Mouse (Mus musculus) left cerebral cortex, adult 2 months (tissue): ENCODE data around the gene Cd72. TPM values are rescaled to one million over a fixed set of nuclear protein-coding genes. Genes with fewer than 3 reads are reported as not detected.
"Not testable (repeated sequence)": the region's sequence is repeated elsewhere in the genome, so short reads cannot be mapped to it uniquely, and the experiment has no call there.

ENCODE experiments used
- DNase-seq, 2 experiments: peaks; one replicate each; pipeline ENCODE4 v3.0.0; 2021 to 2022; ENCODE audit warnings: low spot score in 2 of 2, mixed read lengths in 1 of 2; ENCODE audit errors: extremely low spot score in 1 of 2
- H3K27ac ChIP-seq: fragments of 200-600 bp; 2 replicates; pipeline ENCODE4 v1.8.1; 2022
- H3K4me3 ChIP-seq: fragments of 200-600 bp; 2 replicates; pipeline ENCODE4 v1.8.1; 2022
- CTCF ChIP-seq: fragments of 200-600 bp; IDR thresholded peaks from 2 replicates; pipeline ENCODE4 v1.8.1; 2022; ENCODE audit warnings: antibody characterized with exemption, mild to moderate bottlenecking, moderate library complexity
- intact Hi-C: fragments of 180-260 bp; cut with DNase I; formaldehyde crosslinking; loops from one replicate; pipeline ENCODE4 v1.15.1; 2025
- total RNA-seq, 2 experiments: library from RNA; stranded (reverse); gene quantifications; 2 replicates each; pipeline ENCODE4 v1.2.3; 2021

Gene Cd72
- total RNA-seq, 2 experiments from 2014 or later, result 1.1 to 1.4 TPM

DNA sequence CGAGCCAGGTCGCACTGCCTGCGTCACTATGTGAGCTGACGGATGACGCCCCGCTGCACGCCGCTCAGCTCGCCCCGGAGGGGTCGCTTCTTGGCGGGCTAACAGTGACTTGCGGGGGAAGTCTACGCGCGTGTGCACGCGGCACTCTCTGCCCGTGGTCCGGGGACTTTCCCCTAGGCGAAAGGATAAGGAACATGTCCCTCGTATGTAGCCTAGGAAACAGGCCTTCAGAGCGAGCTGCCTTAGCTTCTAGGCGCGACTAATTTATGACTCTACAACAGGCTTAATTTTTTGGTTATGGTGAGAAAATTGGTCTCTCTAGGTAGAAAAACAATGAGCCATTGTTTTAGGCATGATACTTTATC is 38.4 kb upstream of the Cd72 start, which contains the start of gene Ccdc107:
Ccdc107 (plus strand) TSS at position 80 of the 365 bp plus-strand sequence.
- no peak for TF ChIP-seq CTCF
- DNase-seq, result peak; percentile 90 to 95
- intact Hi-C loops, result loop anchor here (1.0 to 10.0 kb wide), 4 partner anchors 34 to 448 kb away; partner anchors contain the start of genes Creb3, Fam214b and Tln1
- Histone ChIP-seq H3K4me3 (peak within 1 kb of the TSS; percentile 60), H3K27ac (peak within 1 kb of the TSS; percentile 93)

DNA sequence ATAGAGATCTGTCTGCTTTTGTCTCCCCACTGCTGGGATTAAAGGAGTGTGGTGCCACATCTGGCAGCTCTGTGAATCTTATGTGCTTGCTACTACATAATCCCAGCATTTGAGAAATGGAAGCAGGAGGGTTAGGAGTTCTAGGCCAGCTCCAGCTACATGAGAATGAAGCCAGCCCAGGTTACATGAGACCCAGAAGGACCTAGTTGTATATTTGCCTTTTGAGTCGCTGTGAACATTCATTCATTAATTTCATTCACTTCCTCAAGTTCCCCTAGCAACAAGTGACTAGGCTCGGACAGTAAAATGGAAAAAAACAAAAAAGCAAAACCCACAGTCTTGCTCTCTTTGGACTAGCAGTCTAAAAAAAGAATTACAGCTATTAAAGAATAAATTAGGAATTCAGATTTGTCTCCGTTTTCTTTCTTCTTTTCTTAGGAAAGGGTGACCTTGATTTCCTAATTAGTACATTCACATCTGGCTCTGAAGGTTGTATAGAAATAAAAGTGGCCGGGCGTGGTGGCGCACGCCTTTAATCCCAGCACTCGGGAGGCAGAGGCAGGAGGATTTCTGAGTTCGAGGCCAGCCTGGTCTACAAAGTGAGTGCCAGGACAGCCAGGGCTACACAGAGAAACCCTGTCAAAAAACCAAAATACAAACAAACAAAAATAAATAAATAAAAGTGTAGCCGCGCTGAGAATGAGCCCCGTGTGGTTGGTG is 37.8 kb upstream of the Cd72 start:
- H3K27ac ChIP-seq, result peak overlapping the region; percentile 52
- TF ChIP-seq CTCF, result peak; percentile 32
- DNase-seq, result no peak
- intact Hi-C loops, result loop anchor here (5.0 to 10.0 kb wide), 2 partner anchors 35 to 447 kb away; partner anchors contain the start of gene Fam214b
- peak overlapping the region; percentile 60; the same call in 1 of the 2 replicates for H3K4me3 ChIP-seq

DNA sequence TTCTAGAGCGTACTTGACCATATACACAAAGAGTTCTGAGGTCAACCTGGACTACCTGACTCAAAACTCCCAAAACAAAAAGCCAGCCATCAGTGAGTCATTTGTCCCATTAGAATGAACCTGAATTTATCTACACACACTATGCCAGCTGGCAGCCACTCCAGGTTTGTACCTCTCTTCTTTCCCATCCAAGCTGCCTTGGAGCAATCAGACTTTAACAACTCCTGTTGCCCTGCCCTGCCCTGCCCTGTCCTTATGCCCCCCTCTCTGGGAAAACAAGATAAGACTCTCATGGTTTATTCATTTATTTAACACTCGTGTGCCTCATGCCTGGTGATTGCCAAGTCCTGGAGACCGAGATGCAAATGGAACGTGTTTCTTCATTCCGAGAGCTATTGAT is 36.4 kb upstream of the Cd72 start:
- no peak overlapping the region for H3K27ac ChIP-seq
- intact Hi-C loops, result loop anchor here (5.0 to 10.0 kb wide), 2 partner anchors 36 to 446 kb away; partner anchors contain the start of gene Fam214b
- H3K4me3 ChIP-seq, result no peak overlapping the region
- TF ChIP-seq CTCF, result no peak
- DNase-seq, result no peak

DNA sequence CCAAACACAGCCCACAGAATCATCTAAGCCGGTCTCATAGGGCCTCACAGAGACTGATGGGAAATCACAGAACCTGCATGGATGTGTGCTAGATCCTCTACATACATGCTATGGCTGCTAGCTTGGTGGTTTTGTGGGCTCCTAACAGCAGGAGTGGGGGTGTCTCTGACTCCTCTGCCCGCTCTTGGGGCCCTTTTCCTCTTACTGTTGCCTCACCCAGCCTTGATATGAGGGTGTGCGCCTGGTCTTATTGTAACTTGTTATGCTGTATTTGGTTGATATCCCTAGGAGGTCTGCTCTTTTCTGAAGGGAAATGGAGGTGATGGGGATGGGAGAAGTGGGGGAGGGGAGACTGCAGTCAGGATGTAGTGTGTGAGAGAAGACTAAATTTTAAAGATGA is 35.2 kb upstream of the Cd72 start:
- TF ChIP-seq CTCF, result no peak
- no peak for DNase-seq
- Histone ChIP-seq H3K27ac (no peak overlapping the region), H3K4me3 (no peak overlapping the region)
- intact Hi-C loops, result loop anchor here (1.0 to 10.0 kb wide), 3 partner anchors 38 to 445 kb away; partner anchors contain the start of gene Fam214b

DNA sequence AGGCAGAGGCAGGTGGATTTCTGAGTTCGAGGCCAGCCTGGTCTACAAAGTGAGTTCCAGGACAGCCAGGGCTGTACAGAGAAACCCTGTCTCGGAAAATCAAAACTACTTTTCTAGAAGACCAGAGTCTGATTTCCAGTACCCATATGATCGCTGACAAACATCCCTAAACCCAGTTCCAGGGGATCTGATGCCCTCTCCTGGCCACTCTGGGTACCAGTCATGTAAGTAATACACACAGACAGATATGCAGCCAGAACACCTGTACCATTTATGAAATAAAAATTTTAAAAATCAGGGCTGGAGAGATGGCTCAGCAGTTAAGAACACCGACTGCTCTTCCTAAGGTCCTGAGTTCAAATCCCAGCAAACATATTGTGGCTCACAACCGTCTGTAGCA is 31.2 kb upstream of the Cd72 start:
- H3K27ac ChIP-seq, intact Hi-C loops, H3K4me3 ChIP-seq, DNase-seq: not testable (repeated sequence)

DNA sequence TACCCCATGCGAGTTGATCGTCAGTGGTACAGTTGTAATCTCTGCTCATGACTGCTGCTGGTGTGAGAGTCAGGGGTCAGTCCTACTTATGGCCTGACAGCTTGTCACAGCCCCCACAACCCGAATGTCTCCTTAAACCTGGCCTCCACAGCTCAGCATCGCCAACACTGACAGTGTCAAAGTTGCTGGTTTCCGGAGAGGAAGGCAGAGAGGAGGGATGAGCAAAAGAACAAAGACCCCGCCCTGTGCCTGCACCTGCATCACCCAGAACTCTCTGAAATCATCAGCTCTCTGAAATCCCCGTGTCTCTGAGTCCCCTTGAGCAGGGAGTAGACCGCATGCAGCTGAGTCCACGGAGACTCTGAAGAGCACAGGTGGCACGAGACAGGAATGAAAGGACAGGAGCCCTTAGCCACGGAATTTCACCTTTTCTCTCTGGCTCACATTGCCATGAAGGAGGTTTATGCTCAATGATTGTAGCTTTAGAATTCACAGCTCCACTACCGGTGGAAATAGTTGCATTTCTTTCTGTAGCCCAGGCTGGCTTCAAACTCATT is 29.2 kb upstream of the Cd72 start, which contains the start of gene Sit1:
Sit1 (minus strand) TSS at position 200 of the 557 bp plus-strand sequence.
- no peak for DNase-seq
- no peak for TF ChIP-seq CTCF
- Histone ChIP-seq H3K27ac (no peak within 1 kb of the TSS), H3K4me3 (no peak within 1 kb of the TSS)
- intact Hi-C loops, result no loop called here

DNA sequence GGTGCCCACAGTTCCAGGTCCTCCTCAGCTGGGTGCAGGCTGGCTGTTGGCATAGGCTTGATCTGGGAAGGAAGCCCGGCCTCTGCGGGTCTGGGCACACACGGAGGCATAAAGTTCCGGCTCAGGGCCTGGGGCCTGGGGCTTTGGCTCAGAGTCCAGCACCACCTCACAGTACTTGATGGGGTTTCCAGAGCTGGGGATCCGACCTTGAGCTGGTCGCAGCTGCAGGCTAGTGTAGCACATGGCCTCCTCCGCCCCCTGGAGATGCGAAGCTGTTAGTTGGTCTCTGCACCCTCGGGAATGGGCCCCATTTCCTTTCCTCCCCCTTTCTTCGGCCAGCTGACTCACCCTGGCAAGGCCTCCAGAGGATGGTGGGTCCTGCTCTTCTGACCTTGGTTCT is 28.2 kb upstream of the Cd72 start:
- TF ChIP-seq CTCF, result no peak
- intact Hi-C loops, result no loop called here
- Histone ChIP-seq H3K4me3 (no peak overlapping the region), H3K27ac (no peak overlapping the region)
- no peak for DNase-seq

DNA sequence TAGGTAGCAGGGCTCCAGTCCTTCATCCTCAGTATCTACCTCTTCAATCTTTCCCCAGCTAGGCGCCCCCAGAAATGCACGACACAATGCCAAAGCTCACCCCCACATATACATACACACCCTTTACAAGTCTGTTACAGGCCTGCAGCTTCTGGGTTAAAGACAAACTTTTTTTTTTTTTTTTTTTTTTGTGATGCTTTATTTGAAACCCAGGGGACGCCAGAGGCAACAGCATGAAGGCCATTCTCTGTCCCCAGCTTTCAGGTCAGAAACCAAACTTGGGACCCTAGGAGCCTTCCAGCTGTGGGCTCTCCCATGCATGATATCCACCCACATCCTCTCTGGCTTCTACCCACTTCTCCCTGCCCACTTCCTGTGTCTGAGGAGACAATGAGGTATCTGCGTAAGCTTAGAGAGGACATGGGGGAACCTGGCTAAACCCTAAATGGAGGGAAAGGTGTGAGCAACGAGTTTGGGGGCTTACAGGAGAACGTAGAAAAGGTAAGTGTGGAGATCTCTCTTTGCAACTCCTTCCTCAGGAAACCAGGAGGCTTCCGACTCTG is 27.5 kb upstream of the Cd72 start:
- Histone ChIP-seq H3K4me3 (no peak overlapping the region), H3K27ac (no peak overlapping the region)
- no peak for DNase-seq
- no peak for TF ChIP-seq CTCF
- intact Hi-C loops, result no loop called here

DNA sequence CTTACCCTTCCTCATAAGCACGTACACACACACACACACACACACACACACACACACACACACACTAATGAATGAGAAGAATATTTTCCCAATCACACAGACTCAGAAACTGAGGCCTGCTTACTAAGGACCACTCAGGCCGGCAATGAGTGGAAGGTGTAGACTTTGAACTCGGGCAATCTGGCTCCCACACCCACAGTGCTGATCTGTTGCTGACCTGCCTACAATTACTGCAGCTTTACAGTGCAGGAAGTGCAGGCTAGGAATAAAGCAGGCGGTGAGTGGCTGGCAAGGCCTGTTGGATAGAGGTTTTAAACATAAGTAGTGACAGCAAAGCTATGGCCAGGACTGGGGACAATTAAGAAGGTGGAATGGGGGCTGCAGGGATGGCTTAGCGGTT is 26.6 kb upstream of the Cd72 start:
- intact Hi-C loops, result no loop called here
- no peak for DNase-seq
- no peak overlapping the region for H3K4me3 ChIP-seq
- no peak overlapping the region for H3K27ac ChIP-seq
- TF ChIP-seq CTCF, result no peak

DNA sequence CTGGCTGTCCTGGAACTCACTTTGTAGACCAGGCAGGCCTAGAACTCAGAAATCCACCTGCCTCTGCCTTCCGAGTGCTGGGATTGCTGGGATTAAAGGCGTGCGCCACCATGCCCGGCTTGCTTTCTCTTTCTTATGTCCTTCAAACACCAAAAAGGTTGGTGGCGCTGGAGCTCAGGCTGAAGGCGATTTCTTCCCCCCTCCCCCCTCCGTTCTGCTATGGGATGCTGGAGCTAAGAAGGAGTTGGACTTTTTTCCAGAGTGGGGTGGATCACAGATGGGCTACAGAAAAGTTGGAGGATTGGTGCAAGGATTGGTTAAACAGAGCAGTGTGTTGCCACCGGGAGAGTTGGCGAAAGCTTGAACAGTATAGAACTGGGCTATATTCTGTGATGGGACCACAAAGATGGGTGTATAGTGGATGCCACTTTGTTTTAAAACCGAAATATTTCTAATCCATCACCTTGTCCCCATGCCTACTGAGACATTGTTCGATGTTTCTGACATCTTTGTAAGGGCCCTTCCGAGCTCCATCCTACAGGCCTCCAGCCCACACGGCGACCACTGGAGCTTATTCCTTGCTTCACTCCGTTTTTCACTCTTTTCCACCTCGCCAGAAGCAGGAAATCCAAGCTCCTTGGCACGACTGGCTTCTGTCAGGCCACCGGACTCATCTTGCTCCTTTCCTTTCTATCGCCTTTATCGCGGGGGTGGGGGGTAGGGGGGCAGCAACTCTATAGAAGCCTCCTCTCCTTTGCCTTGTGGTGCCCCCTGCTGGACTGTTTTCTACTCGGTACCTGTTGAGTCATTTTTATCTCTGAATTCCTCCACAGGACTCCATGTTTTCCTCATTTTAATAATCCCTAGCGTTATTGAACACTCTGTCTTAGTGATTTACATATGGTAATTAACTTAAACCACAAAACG is 24.7 kb upstream of the Cd72 start:
- peak; percentile 55 for TF ChIP-seq CTCF
- peak in 1 of 2 experiments; percentile 36 for DNase-seq
- intact Hi-C loops, result loop anchor here (1.0 kb wide), 1 partner anchor 37 kb away; no protein-coding TSS in a partner anchor
- Histone ChIP-seq H3K4me3 (no peak overlapping the region), H3K27ac (no peak overlapping the region)

DNA sequence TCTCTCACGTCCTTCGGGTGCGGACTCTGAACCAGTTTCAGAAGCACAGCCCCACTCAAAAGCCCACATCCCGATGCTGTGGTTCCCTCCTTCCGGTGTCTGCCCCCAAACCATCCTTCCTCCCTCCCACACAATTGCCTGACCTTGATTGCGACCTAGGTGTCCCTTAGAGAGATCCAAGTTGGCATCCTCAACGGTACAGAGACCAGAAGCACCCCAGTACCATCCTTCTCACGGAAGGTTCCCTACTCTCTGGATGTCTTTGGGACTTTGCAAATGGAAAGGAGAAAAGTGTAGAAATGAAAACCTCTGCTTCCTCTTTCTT is 24.1 kb upstream of the Cd72 start:
- peak overlapping the region; percentile 62 for H3K27ac ChIP-seq
- intact Hi-C loops, result loop anchor here (1.0 kb wide), 1 partner anchor 36 kb away; no protein-coding TSS in a partner anchor
- TF ChIP-seq CTCF, result no peak
- peak overlapping the region; percentile 44 for H3K4me3 ChIP-seq
- DNase-seq, result no peak
